Mouse (Mus musculus) ES-Bruce4 (cell line): ENCODE measurements at regions not wholly inside any gene's neighbourhood (a gene's known extent, or its start where the extent isn't known, plus 50 kb on each side); places are given as distances from the start of the nearest gene placed in this dataset.

Experiments
- CTCF ChIP-seq: IDR thresholded peaks from one replicate; pipeline ENCODE4 v1.8.1; 2011; ENCODE audit warnings: low read depth, low read length
- EP300 ChIP-seq: IDR thresholded peaks from 2 replicates; pipeline ENCODE4 v1.6.1; 2011; ENCODE audit warnings: low read depth, low read length; ENCODE audit not compliant: insufficient read depth
- POLR2A ChIP-seq: IDR thresholded peaks from one replicate; pipeline ENCODE4 v1.8.1; 2011; ENCODE audit warnings: low read length; ENCODE audit not compliant: insufficient read depth

DNA sequence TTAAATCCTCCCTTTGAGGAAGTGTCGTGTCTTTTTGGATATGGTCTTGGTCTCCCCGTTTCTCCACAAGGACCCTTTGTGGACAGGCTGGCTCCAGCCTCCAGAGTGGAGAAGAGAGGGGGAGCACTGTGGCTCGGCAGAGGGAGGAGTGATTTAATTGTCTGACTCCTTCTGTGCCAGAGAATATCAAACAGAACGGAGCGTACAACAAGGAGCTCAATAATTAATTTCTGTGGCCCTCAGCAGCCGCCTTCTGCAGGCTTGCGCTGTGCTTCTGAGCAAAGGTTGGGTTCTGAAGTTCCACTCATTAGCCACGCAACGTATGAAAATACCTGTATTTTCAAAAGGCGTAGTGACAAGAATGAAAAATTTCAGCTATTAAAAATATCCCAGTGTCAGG, 520.2 kb upstream of the Mki67 start:
- TF ChIP-seq CTCF (no peak), POLR2A (no peak), EP300 (no peak)
